Mouse (Mus musculus) stomach, embryonic 14.5 days (tissue): ENCODE results near the gene Mamdc4. TPM values are rescaled to one million over a fixed set of nuclear protein-coding genes. Genes with fewer than 3 reads are reported as not detected.
"Not testable (repeated sequence)": the region's sequence is repeated elsewhere in the genome, so short reads cannot be mapped to it uniquely, and the experiment has no call there.

ENCODE experiments used
- ATAC-seq: fragments of 200-750 bp; cut with Nextera tagmentation; 2 replicates; pipeline ENCODE4 v1.8.0; 2017; ENCODE audit warnings: low read depth, moderate TSS enrichment; ENCODE audit not compliant: insufficient number of reproducible peaks, insufficient read depth, low FRiP score
- H3K27ac ChIP-seq: fragments of 300-500 bp; sonication (generic); 2 replicates; pipeline ENCODE4 v1.5.1; 2014; ENCODE audit warnings: mild to moderate bottlenecking, low read length, moderate library complexity, mixed read lengths
- H3K27me3 ChIP-seq: fragments of 300-500 bp; sonication (generic); 2 replicates; pipeline ENCODE4 v1.6.1; 2014; ENCODE audit warnings: low read length, control low read depth, mixed read lengths; ENCODE audit not compliant: control insufficient read depth, insufficient read depth
- H3K36me3 ChIP-seq: fragments of 300-500 bp; sonication (generic); 2 replicates; pipeline ENCODE4 v1.6.1; 2014; ENCODE audit warnings: mild to moderate bottlenecking, control low read depth, low read length, moderate library complexity, mixed read lengths; ENCODE audit not compliant: control insufficient read depth, insufficient read depth
- H3K4me1 ChIP-seq: fragments of 300-500 bp; sonication (generic); 2 replicates; pipeline ENCODE4 v1.6.1; 2014; ENCODE audit warnings: low read length, control low read depth, mixed read lengths; ENCODE audit not compliant: control insufficient read depth, insufficient read depth
- H3K4me2 ChIP-seq: fragments of 300-500 bp; sonication (generic); replicated peaks from 2 replicates; pipeline ENCODE4 v1.6.1; 2014; ENCODE audit warnings: low read depth, low read length, control low read depth
- H3K4me3 ChIP-seq: fragments of 300-500 bp; sonication (generic); 2 replicates; pipeline ENCODE4 v1.5.1; 2014; ENCODE audit warnings: low read depth, low read length, control low read depth
- H3K9ac ChIP-seq: fragments of 300-500 bp; sonication (generic); replicated peaks from 2 replicates; pipeline ENCODE4 v1.6.1; 2014; ENCODE audit warnings: low read depth, mild to moderate bottlenecking, control low read depth, low read length, moderate library complexity, mixed read lengths
- H3K9me3 ChIP-seq: fragments of 300-500 bp; sonication (generic); 2 replicates; pipeline ENCODE4 v1.6.1; 2016; ENCODE audit warnings: low read depth, low read length, control low read depth; ENCODE audit not compliant: control insufficient read depth
- WGBS: fragments of 180-500 bp; shearing (Covaris S2); extraction: QIAGEN DNeasy Blood & Tissue Kit; methylation state at CpG from one replicate; pipeline ENCODE4 v1.1.7; 2014; 5-methylcytosine and 5-hydroxymethylcytosine counted together
- polyA plus RNA-seq: library from polyadenylated mRNA; unstranded; fragments of >200 nt; fragmentation: Nextera tagmentation; extraction: Ambion mirVana; gene quantifications from 2 replicates; pipeline ENCODE4 v1.2.1, GENCODE M21; 2014

Mamdc4 gene
- polyA plus RNA-seq, 1 experiment from 2014 or later, result 5.5 TPM

GRCm38 (mm10) chr2:25561946-25562345, 12.7 kb downstream of the Mamdc4 start:
- no peak for ATAC-seq
- no peak overlapping the region for H3K4me2 ChIP-seq
- no peak overlapping the region for H3K9ac ChIP-seq
- no peaks in the 10 kb centered on the region for H3K9me3 ChIP-seq
- H3K27ac ChIP-seq, result no peak overlapping the region
- peaks cover 12% of the 10 kb centered on the region for H3K4me1 ChIP-seq
- H3K27me3 ChIP-seq, result no peaks in the 10 kb centered on the region
- no peak overlapping the region for H3K4me3 ChIP-seq
- WGBS, result 75% methylated on average over 9 of the region's 9 CpGs
- peaks cover 48% of the 10 kb centered on the region for H3K36me3 ChIP-seq

DNA sequence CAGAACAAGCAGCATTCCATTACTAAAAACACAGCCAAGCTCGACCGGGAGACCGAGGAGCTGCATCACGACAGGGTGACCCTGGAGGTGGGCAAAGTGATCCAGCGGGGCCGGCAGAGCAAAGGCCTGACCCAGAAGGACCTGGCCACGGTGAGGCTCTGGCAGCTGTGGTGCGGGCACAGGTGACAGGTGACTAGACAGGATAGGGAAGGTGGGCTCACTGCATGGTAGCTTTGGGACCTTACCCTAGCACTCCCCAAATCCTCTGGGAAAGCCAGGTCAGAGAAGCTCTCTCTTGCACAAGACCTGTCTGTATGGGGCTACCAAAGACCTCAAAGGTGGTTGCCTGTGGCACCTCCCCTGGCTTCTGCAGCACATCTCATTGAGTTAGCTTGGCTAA, 14.1 kb downstream of the Mamdc4 start:
- H3K9me3 ChIP-seq, result no peaks in the 10 kb centered on the region
- no peak overlapping the region for H3K9ac ChIP-seq
- no peak for ATAC-seq
- H3K27ac ChIP-seq, result no peak overlapping the region
- H3K4me1 ChIP-seq, result peaks cover 16% of the 10 kb centered on the region
- no peak overlapping the region for H3K4me2 ChIP-seq
- peaks cover 46% of the 10 kb centered on the region for H3K36me3 ChIP-seq
- no peak overlapping the region for H3K4me3 ChIP-seq
- 93% methylated on average over 8 of the region's 8 CpGs for WGBS
- H3K27me3 ChIP-seq, result no peaks in the 10 kb centered on the region

DNA sequence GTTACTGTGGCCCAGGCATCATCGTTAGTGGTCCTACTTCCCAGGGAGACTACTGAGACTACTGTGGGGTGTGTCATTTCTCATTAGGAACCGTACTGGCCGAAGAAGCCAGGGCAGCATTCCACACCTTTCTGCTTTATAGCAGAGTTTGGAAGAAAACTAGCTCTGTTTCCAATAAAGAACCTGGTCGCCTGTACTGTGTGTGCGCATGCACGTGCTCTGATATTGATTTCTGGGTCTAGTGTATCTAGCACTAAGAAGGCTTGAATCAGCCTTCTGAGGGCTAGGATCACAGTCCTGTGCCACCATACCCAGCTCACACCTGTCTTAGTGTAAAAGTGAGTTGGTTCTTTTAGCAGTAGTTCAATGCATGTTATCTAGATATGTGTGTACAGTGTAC, 15.9 kb downstream of the Mamdc4 start:
- Histone ChIP-seq H3K4me2 (peak overlapping the region; percentile 96), H3K27ac (no peak overlapping the region), H3K9me3 (no peaks in the 10 kb centered on the region), H3K4me1 (peaks cover 16% of the 10 kb centered on the region), H3K36me3 (peaks cover 29% of the 10 kb centered on the region), H3K4me3 (peak overlapping the region; percentile 95), H3K27me3 (no peaks in the 10 kb centered on the region), H3K9ac (peak overlapping the region; percentile 80; the same call in 1 of the 2 replicates)
- ATAC-seq, result no peak
- 66% methylated on average over 6 of the region's 6 CpGs for WGBS

- H3K4me3 ChIP-seq, result peak overlapping the region; percentile 95
- ATAC-seq, result no peak
- no peaks in the 10 kb centered on the region for H3K9me3 ChIP-seq
- H3K36me3 ChIP-seq, result peaks cover 29% of the 10 kb centered on the region
- peak overlapping the region; percentile 55; the same call in 1 of the 2 replicates for H3K27ac ChIP-seq
- H3K4me1 ChIP-seq, result peaks cover 16% of the 10 kb centered on the region
- peak overlapping the region; percentile 80 for H3K9ac ChIP-seq
- H3K27me3 ChIP-seq, result no peaks in the 10 kb centered on the region
- WGBS, result under 1% methylated on average over 24 of the region's 24 CpGs
- peak overlapping the region; percentile 96 for H3K4me2 ChIP-seq
These were observed 16.7 kb downstream of the Mamdc4 start for GRCm38 (mm10) chr2:25557964-25558360.

DNA sequence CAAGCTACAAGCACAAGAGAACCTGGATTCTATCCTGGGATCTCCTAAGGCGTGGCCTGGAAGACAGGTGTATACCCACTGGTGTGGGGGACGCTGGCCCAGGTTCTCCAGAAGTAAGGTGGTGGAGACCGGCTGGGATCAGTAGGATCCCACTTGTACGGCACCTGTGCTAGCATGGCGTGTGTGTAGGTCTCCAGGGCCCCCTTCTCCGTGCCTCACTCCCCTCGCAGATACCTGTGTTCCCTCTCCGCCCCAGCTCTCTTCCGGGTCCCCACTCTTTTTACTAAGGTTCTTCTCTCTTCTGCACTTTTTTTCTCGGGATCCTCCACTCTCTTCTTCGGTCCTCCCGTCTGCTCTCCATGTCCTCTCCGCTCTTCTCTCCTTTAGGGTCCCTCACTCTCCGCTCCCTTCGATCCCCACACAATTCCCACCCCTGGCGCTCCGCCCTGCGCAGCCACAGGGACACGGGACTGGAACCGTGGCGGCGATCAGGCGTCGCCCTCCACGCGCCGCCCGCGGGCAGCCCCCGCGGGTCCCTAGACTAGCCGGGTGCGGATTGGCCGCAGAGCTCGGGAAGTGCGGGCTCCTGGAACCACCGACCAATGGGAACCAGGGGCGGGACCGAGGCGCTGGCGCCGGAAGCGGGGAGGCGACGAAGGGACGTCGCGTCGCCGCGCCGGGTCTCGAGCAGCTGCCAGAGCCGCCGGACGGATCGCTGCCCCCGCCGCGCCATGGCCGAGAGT, 17.3 kb downstream of the Mamdc4 start, which contains the start of gene Edf1:
Gene Edf1, plus strand, starts transcription at position 627 of the 743 bp plus-strand sequence.
- Histone ChIP-seq H3K4me3 (peak within 1 kb of the TSS; percentile 95), H3K4me2 (peak within 1 kb of the TSS; percentile 96), H3K9me3 (no peaks in the 10 kb centered on the region), H3K9ac (peak within 1 kb of the TSS; percentile 80), H3K27ac (peak within 1 kb of the TSS; percentile 55; the same call in 1 of the 2 replicates), H3K4me1 (peaks cover 16% of the 10 kb centered on the region), H3K27me3 (no peaks in the 10 kb centered on the region), H3K36me3 (peaks cover 24% of the 10 kb centered on the region)
- ATAC-seq, result peak; percentile 98
- WGBS, result under 1% methylated on average over 61 of the region's 61 CpGs

DNA sequence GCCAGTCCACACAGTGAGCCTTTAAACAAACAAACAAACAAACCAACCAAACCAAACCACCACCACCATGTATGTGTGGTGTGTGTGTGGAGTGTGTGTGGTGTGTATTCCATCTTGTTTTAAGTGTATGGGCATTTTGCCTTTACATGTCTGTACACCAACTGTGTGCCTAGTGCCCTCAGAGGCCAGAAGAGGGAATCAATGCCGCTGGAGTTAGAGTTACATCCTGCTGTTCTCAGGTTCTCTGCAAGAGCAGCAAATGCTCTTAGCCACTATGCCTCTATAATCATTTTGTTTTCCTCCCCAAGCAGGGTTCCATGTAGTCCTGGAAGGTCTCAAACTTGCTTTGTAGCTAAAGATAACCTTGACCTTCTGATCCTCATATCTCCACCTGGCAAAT, 18.3 kb downstream of the Mamdc4 start:
- no peak overlapping the region for H3K4me3 ChIP-seq
- H3K4me2 ChIP-seq, result no peak overlapping the region
- peaks cover 13% of the 10 kb centered on the region; the same call in 1 of the 2 replicates for H3K36me3 ChIP-seq
- no peaks in the 10 kb centered on the region for H3K9me3 ChIP-seq
- no peak overlapping the region for H3K27ac ChIP-seq
- H3K9ac ChIP-seq, result no peak overlapping the region
- no peaks in the 10 kb centered on the region for H3K27me3 ChIP-seq
- ATAC-seq, result no peak
- H3K4me1 ChIP-seq, result peaks cover 16% of the 10 kb centered on the region
- 54% methylated on average over 1 of the region's 1 CpGs for WGBS

DNA sequence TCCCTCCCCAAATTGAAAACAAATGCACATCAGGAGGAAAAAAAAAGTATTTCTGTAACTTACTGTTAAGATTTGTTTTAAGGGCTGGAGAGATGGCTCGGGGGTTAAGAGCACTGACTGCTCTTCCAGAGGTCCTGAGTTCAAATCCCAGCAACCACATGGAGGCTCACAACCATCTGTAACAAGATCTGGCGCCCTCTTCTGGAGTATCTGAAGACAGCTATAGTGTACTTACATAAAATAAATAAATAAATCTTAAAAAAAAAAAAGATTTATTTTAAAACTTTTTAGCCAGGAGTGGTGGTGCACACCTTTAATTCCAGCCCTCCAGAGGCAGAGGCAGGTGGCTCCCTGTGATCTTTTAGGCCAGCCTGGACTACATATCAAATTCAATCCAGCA, 19.2 kb downstream of the Mamdc4 start:
- not testable (repeated sequence) for H3K36me3 ChIP-seq, H3K27me3 ChIP-seq, H3K9me3 ChIP-seq, H3K4me2 ChIP-seq, H3K27ac ChIP-seq, ATAC-seq, H3K9ac ChIP-seq, H3K4me3 ChIP-seq
- peaks cover 16% of the 10 kb centered on the region for H3K4me1 ChIP-seq
- WGBS, result 59% methylated on average over 2 of the region's 2 CpGs

GRCm38 (mm10) chr2:25553171-25553786, 21.4 kb downstream of the Mamdc4 start:
- not testable (repeated sequence) for ATAC-seq, H3K9me3 ChIP-seq, H3K36me3 ChIP-seq, H3K27me3 ChIP-seq, H3K4me2 ChIP-seq, H3K27ac ChIP-seq, H3K9ac ChIP-seq, H3K4me3 ChIP-seq, H3K4me1 ChIP-seq
- WGBS, result 87% methylated on average over 4 of the region's 4 CpGs
